Mouse (Mus musculus) heart, adult 2 months (tissue): ENCODE data around the gene Gm29427. TPM values are rescaled to one million over a fixed set of nuclear protein-coding genes. Genes with fewer than 3 reads are reported as not detected.

ENCODE experiments used
- DNase-seq, 2 experiments: peaks; one replicate each; pipeline ENCODE4 v3.0.0; 2021
- H3K27ac ChIP-seq: fragments of 200-600 bp; 2 replicates; pipeline ENCODE4 v1.8.1; 2022
- H3K27me3 ChIP-seq: fragments of 200-500 bp; 2 replicates; pipeline ENCODE4 v1.6.1; 2012; ENCODE audit warnings: mild to moderate bottlenecking, low read length, inconsistent platforms, mixed read lengths; ENCODE audit not compliant: control insufficient read depth, insufficient read depth
- H3K36me3 ChIP-seq: fragments of 200-500 bp; 2 replicates; pipeline ENCODE4 v1.6.1; 2012; ENCODE audit warnings: low read length, inconsistent platforms; ENCODE audit not compliant: control insufficient read depth, insufficient read depth
- H3K4me1 ChIP-seq: fragments of 200-500 bp; 2 replicates; pipeline ENCODE4 v1.6.1; 2011; ENCODE audit warnings: low read length; ENCODE audit not compliant: control insufficient read depth, insufficient read depth
- H3K4me3 ChIP-seq: fragments of 200-600 bp; 2 replicates; pipeline ENCODE4 v1.8.1; 2022
- H3K79me2 ChIP-seq: fragments of 200-500 bp; replicated peaks from 2 replicates; pipeline ENCODE4 v1.6.1; 2012; ENCODE audit warnings: mild to moderate bottlenecking, inconsistent platforms, low read length, moderate library complexity, mixed read lengths; ENCODE audit not compliant: control insufficient read depth, insufficient read depth
- H3K9ac ChIP-seq: fragments of 200-500 bp; 2 replicates; pipeline ENCODE4 v1.6.1; 2012; ENCODE audit warnings: low read depth, mild to moderate bottlenecking, control low read depth, inconsistent platforms, low read length, mixed read lengths
- CTCF ChIP-seq: fragments of 200-600 bp; IDR thresholded peaks from 2 replicates; pipeline ENCODE4 v1.8.1; 2022; ENCODE audit warnings: antibody characterized with exemption, mild to moderate bottlenecking, moderate library complexity
- EP300 ChIP-seq: fragments of 200-500 bp; IDR thresholded peaks from 2 replicates; pipeline ENCODE4 v1.6.1; 2011; ENCODE audit warnings: low read depth, low read length, control low read depth; ENCODE audit not compliant: insufficient read depth
- POLR2A ChIP-seq: fragments of 200-500 bp; IDR thresholded peaks from 2 replicates; pipeline ENCODE4 v1.6.1; 2011; ENCODE audit warnings: mild to moderate bottlenecking, low read depth, low read length, control low read depth; ENCODE audit not compliant: insufficient read depth
- WGBS: fragments of 180-500 bp; shearing (Covaris S2); methylation state at CpG from one replicate; pipeline ENCODE4 v1.1.7; 2018; 5-methylcytosine and 5-hydroxymethylcytosine counted together
- intact Hi-C: fragments of 180-260 bp; cut with DNase I; formaldehyde crosslinking; loops from one replicate; pipeline ENCODE4 v1.15.1; 2025
- long read RNA-seq: library from polyadenylated mRNA; stranded (forward); transcript quantifications from one replicate; pipeline ENCODE4 v2.0.0, GENCODE M21; 2021
- polyA plus RNA-seq: library from polyadenylated mRNA; depleted of rRNA; stranded (reverse); fragments of >200 nt; gene quantifications from 2 replicates; pipeline ENCODE4 v1.2.3, GENCODE M21; 2012; rRNA removed
- total RNA-seq, 2 experiments: library from RNA; stranded (reverse); gene quantifications; 2 replicates each; pipeline ENCODE4 v1.2.3; 2021

Gene Gm29427
- total RNA-seq (under 1 TPM; 0.14 to 0.16 TPM), polyA plus RNA-seq (0.14 and 0.32 TPM in 2 replicates)
- long read RNA-seq, partial matches to known transcripts = 1 of 1 reads
- long read RNA-seq, other reads (novel, unspliced or antisense) = 0 of 1 reads

DNA sequence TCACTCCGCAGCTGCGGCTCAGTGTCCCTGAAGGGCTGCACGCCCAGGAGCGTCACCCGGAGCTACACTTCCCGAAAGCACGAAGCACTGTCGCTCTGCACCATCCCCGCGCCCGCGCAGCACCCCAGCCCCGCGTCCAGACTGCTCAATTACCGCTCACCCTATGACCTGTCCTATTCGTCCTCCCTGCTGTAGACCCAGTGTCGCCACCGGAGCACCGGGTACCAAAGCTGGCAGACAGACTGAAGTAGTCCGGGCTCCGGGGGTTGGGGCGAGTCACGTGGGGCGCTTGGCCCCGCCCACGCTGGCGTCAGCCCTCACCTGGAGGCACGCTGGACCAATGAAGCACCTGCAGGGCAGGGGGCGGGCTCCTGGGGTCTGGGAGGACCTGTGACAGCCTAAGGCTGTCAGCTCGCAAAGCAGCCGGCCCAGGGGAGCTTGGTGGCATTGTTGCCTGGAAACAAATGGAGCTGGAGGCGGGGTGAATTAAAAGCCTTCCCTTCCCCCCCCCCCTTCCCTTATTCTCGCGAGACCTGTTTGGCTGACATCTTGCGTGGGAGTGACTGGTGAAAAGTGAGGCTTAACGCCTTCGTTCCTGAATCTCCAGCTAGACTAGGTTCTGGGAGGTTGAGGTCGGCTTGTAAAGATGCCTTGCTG is at the start of gene Gm29427:
Gene Gm29427 (minus strand): TSS at position 239 of the 657 bp plus-strand sequence.
- TF ChIP-seq POLR2A (peak; percentile 77), CTCF (no peak), EP300 (peak; percentile 76; the same call in 1 of the 2 replicates)
- H3K4me3 ChIP-seq = peak within 1 kb of the TSS; percentile 89
- peaks cover 5% of the 10 kb centered on the region for H3K4me1 ChIP-seq
- 2% methylated on average over 38 of the region's 38 CpGs for WGBS
- no peaks in the 10 kb centered on the region for H3K27me3 ChIP-seq
- peak within 1 kb of the TSS; percentile 91 for H3K9ac ChIP-seq
- peak within 1 kb of the TSS; percentile 96 for H3K27ac ChIP-seq
- intact Hi-C loops = loop anchor here (10.0 kb wide), 1 partner anchor 379 kb away; the partner anchor contains the start of gene Mapkapk2
- H3K79me2 ChIP-seq = no peaks in the 10 kb centered on the region; the same call in 1 of the 2 replicates
- DNase-seq = peak; percentile 95 to 97
- H3K36me3 ChIP-seq = peaks cover 25% of the 10 kb centered on the region

GRCm38 (mm10) chr1:130764027-130764461 is 48.4 kb upstream of the Gm29427 start:
- H3K4me3 ChIP-seq = no peak overlapping the region
- peak in 1 of 2 experiments; percentile 12 for DNase-seq
- no peaks in the 10 kb centered on the region for H3K27me3 ChIP-seq
- TF ChIP-seq CTCF (no peak), EP300 (no peak), POLR2A (no peak)
- no peaks in the 10 kb centered on the region for H3K36me3 ChIP-seq
- no peak overlapping the region for H3K27ac ChIP-seq
- H3K79me2 ChIP-seq = no peaks in the 10 kb centered on the region
- no peak overlapping the region for H3K9ac ChIP-seq
- no peaks in the 10 kb centered on the region for H3K4me1 ChIP-seq
- intact Hi-C loops = no loop called here
- 88% methylated on average over 12 of the region's 12 CpGs for WGBS

DNA sequence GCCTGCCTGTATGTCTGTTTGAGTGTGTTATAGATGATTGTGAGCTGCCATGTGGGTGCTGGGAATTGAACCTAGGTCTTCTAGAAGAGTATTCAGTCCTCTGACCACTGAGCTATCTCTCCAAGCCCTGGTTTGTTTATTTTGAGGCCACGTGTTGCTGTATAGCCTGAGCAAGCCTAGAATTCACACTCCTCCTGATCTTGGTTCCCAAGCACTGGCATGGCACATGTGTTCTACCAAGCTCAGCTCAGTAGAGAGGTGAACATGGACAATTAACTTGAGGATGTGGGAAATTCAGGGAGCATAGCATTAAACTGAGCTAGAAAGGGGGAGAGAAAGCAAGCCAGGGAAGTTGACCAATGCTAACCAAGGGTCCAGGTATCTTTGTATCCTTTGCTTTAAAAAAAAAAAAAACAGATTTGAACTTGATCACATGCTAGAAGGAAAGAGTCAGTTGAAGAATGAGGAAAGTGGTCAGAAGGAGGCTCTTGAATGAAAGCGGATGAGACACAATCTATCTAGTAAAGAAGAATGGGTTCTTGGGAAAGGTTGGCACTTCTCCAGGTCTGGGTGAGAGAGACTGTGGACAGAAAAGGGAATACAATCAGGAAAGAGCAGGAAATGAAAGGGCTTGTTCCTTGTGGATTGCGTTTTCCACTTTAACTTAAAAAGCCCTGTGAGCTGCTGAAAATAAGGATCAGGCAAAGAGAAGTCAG is 46.6 kb upstream of the Gm29427 start:
- no peak overlapping the region for H3K27ac ChIP-seq
- intact Hi-C loops = no loop called here
- TF ChIP-seq EP300 = no peak
- no peak for TF ChIP-seq CTCF
- no peak for TF ChIP-seq POLR2A
- no peaks in the 10 kb centered on the region for H3K4me1 ChIP-seq
- H3K79me2 ChIP-seq = no peaks in the 10 kb centered on the region
- WGBS = 48% methylated on average over 3 of the region's 3 CpGs
- no peak overlapping the region for H3K4me3 ChIP-seq
- no peak for DNase-seq
- H3K27me3 ChIP-seq = no peaks in the 10 kb centered on the region
- H3K36me3 ChIP-seq = no peaks in the 10 kb centered on the region
- H3K9ac ChIP-seq = no peak overlapping the region

DNA sequence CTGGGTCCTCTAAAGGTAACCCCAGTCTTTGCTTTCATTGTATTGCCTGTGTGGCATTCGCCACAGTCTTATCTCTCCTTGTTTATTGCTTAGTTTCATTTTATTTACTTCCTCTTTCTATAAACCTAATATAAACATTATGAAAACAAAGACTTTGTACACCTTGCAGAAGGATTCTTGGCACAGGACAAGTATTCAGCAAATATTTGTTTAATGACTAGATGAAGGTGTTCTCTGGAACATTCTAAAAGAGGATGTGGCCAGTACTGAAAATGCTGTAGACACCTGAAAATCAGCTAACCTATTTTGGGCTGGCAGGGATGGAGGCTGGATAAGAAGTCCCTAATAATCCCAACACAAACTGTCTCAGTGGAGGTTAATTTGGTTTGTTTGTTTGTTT is 46.0 kb upstream of the Gm29427 start:
- H3K36me3 ChIP-seq = no peaks in the 10 kb centered on the region
- H3K79me2 ChIP-seq = no peaks in the 10 kb centered on the region
- intact Hi-C loops = no loop called here
- TF ChIP-seq POLR2A = no peak
- no peak for TF ChIP-seq EP300
- no peak for TF ChIP-seq CTCF
- no peaks in the 10 kb centered on the region for H3K4me1 ChIP-seq
- WGBS = 67% methylated on average over 1 of the region's 1 CpGs
- H3K27me3 ChIP-seq = no peaks in the 10 kb centered on the region
- DNase-seq = no peak
- no peak overlapping the region for H3K9ac ChIP-seq
- no peak overlapping the region for H3K4me3 ChIP-seq
- no peak overlapping the region for H3K27ac ChIP-seq

- Histone ChIP-seq H3K27me3 (no peaks in the 10 kb centered on the region), H3K9ac (no peak overlapping the region), H3K79me2 (no peaks in the 10 kb centered on the region), H3K4me3 (no peak overlapping the region), H3K27ac (no peak overlapping the region), H3K36me3 (no peaks in the 10 kb centered on the region), H3K4me1 (no peaks in the 10 kb centered on the region)
- 40% methylated on average over 9 of the region's 9 CpGs for WGBS
- intact Hi-C loops = no loop called here
- TF ChIP-seq POLR2A = no peak
- no peak for TF ChIP-seq CTCF
- TF ChIP-seq EP300 = no peak
- no peak for DNase-seq
These were observed 44.1 kb upstream of the Gm29427 start for GRCm38 (mm10) chr1:130759689-130760088.
